Mouse (Mus musculus): ENCODE data around the gene Map3k7cl.

Gene Map3k7cl

DNA sequence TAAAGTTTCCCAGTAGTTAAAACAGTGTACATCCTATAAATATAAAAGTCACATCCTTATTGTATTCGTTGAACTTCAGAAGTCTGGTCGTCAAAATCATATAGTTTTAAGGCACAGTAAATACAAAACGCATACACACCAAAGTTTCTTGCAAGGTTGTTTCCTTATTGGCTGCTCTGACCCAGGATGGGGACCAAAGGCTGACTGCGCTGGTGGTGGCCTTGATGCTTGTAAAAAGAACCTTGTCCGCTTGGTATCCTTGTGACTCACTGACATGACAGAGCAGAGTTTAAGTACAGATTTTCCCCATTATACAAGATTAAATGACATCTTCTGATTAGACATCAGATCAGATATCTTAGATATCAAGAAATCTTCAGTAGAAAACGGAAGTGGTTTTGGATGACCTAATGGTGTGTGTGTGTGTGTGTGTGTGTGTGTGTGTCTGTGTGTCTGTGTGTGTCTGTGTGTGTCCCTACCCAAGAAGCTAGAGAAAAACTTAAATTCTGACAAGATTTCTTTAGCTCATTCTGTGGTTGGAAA is 82.2 kb downstream of the Map3k7cl start:
- DNase-seq (ENCODE audit: low read depth, low spot score) = no peak

DNA sequence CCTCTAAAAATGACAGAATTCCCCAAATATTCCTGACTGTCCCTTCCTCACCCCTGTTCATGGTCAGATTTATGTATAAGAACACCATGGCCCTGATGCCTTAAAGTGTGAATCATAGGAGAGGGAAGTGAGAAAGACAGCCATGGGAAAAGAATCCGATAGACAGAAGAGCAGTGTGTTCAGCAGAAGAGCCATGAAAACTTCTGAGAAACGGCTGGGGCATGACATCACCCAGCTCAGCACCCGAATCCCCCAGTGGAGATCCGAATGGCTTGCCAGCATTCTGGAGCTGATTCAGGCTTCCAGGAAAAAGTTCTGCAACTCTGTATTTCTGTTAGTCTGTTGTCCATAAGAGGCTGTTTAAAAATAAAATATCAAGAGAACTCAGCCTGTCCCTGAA is 82.7 kb downstream of the Map3k7cl start:
- no peak for DNase-seq (ENCODE audit: low read depth, low spot score)

- no peak for DNase-seq (ENCODE audit: low read depth, low spot score)
These were observed 85.0 kb downstream of the Map3k7cl start for GRCm38 (mm10) chr16:87638098-87638497.

DNA sequence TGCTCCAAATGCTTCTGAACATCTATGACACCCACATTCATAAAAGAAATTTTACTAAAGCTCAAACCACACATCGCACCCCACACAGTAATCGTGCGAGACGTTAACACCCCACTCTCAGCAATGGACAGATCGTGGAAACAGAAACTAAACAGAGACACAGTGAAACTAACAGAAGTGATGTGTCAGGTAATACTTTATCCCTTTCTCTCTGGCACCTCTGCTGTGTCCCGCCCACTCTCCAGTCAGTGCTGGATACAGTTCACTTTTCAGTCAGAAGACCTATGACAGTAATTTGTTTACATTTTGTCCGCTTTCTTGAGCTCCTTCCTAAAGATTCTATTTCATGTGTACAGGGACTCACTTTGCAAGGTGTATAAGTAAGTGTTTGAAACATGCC is 89.1 kb downstream of the Map3k7cl start:
- DNase-seq (ENCODE audit: low read depth, low spot score) = no peak

GRCm38 (mm10) chr16:87644111-87644770 is 91.1 kb downstream of the Map3k7cl start:
- DNase-seq (ENCODE audit: low read depth, low spot score) = no peak
